Mouse (Mus musculus): ENCODE results near the gene Dgki.

Gene Dgki

DNA sequence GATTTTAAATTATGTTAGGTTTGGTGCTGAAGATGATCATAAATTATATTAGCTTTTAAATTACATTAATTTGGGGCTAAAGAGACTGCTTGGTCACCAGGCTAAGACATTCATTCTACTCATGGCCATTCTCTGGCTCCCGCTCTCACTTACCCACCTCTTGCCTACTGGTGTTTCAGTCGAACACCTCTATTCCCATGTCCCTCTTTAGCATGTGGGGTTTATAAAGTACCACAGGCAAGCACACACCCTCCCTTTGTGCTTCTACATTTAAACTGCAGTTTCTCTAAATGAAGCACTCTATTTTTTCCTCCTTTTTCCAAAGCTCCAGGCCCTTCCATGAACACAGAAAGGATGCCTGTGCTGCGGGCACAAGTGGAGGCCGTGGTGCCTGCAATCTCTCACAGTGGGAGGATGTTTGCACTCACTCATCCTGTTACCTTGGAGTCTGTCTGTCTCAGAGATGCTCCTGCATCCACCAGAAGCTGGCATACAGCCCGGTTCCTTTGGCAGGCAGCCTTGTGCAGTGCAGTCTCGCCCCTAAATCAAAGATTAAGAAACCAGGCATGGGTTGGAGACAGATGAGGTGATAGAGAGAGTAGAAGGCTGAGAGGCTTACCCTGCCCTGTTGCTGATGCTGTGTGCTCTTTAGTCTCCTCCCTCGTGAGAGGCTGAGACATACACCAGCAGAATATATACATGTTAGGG is 449.4 kb downstream of the Dgki start:
- DNase-seq (ENCODE audit: low spot score), result no peak

DNA sequence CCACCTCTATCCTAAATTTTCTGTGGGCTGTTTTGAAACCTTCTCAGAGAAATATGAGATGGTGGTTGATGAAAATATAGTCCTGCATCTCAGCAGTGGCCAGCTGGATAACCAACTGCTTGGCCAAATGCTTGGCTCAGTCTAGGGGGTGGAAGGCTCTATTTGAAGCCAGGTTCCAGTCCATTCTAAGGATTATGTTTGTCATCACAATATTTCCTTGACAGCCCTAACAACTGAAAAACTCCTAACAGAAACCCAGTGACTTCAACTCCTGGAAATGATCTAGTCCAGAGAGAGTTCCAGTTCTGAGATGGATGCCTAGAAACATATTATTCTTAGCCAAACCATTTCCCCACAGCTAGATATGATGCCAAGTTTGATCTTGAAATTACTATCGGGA is 454.7 kb downstream of the Dgki start:
- DNase-seq (ENCODE audit: low spot score), result no peak

DNA sequence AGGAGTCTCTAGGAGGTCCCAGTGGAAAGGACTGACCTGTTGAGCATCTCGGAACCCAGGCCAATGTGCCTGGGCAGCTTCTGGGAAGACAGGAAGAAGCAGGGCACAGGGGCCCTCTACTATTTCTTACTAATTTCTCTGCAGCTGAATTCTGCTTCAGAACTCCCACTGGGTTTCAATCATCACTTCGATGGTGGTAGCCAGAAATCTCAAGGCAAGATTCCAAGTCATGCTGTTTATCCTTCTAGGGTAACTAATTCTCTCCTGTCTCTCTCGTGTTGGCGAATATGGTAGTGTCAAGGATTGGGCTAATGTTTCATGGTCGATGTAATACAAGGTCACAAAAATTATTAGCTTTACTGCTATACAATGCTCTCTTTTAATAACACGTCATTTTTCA is 455.7 kb downstream of the Dgki start:
- no peak for DNase-seq (ENCODE audit: low spot score)

DNA sequence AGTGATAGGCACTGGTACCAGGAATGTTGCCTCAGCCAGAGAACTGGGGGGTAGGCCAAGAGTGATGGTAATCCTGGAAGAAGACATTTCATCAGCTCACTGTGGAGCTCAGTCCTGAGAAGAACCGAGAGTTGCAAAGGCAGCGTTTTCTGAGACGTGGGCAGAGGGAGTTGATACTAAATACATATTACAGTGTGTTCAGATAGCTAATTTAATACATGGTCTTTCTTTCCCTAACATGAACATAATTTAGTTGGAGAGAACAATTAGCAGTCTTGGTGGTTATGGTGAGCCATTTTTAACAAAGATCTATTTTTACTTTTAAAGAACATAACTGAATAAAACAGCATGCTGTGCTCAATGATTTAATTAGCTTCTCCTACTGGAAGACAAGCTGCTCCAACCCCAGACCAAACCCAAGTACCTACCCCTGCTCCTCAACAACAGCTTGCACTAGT is 456.9 kb downstream of the Dgki start:
- no peak for DNase-seq (ENCODE audit: low spot score)

DNA sequence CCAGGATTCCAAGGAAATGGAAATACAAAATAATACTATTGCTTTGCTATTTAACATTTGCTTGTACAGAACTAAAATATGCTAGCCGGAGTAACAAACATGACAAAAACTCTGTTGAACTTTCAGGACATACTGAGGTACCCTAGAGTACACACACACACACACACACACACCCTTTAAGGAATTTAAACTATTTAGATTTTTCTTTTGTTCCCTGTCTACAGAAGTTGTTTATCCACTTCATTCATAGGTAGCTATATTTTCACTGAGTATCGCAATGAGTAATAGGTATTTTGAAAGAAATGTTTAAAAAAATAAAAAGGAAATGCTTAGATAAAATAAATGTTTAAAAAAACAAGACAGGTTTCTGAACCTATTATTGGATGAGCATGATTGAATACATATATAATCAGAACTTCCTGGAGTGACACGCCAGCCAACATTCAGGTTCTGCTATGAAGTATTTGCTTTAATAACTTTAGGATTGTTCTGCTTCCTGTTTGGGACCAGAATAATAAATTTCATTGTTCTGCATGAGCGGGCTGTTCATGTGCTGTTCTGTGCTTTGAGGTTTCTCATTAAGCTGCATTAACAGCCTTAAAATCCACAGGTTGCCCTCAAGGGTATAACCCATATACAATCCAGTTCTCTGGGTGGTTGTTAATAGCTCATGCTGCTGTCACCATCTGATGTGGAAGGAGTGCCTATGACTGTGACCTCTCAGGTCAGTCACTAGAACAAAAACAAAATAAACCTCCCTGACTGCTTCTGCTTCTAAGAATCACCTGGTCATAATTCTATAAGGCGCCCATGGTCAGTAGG is 457.7 kb downstream of the Dgki start:
- DNase-seq (ENCODE audit: low spot score), result no peak

DNA sequence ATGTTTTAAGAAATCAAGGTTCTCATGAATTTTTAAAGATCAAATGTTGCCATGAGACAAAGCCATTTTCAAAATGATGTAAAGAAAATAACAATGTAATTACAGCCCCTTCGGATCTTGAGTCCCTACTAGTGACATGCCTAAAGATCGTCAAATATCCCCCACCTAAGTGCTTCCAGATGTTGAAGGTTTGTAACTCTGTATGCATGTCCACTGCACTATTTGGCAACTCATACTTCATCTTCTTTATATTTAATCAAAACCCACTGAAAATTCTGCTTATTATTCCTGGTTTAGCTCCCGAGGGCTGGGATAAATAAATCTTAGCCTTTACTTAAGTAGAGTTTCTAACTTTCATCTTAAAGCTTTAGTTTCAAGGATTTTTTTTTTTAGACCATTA is 458.3 kb downstream of the Dgki start:
- DNase-seq (ENCODE audit: low spot score), result no peak

DNA sequence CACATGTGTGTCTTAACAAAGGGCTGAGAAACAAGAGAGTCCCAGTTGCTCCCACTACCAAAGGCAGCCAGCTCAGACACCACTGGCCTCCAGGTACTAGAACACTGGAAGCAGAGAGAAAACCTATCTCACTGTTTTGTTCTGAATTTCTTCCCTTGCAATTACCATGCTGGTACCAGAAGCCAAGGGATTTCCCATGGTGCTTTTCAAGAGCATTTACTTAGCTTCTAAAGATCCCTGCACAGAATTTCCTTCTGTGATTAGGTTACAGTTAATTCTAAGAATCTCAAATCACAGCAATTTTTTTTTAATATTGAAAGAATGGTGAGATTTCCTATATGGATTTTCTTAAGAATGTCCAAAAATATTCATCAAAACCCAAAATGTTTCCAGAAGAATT is 458.8 kb downstream of the Dgki start:
- DNase-seq (ENCODE audit: low spot score), result no peak

DNA sequence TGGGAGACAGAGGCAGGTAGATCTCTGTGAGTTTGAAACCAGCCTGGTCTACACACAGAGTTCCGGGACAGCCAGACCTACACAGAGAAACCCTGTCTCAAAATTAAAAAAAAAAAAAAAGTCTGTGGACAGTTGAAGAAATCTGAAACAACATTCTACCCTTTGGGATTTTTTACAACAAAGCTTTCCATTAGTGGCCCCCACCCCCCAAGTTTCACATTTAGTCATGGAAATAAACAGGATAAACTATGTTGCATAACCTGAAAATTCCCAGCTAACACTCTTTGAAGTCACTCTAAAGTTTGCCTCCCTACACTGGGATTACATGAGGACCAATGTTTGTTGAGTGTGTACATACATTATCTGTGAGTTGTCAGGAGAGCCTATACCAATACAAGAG is 461.2 kb downstream of the Dgki start:
- DNase-seq (ENCODE audit: low spot score), result no peak

DNA sequence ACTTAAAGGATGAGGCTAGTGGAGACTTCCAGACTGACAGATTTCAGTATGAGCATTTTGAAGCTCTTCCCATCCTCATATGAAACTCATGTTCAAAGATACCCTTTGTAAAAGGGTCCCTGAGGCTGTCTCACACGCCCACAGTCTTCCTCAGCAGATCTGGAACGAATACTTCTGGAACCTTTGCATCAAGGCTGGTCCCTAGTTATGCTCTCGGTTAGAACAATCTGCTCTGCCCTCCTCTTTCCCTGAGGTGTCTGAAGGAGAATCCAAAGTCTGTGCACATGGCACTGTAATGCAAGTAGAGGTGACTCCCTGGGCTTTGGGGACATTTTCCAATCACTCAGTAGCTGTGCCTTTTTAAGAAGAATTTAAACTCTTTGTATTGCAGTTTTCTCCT is 464.6 kb downstream of the Dgki start:
- DNase-seq (ENCODE audit: low spot score), result no peak

DNA sequence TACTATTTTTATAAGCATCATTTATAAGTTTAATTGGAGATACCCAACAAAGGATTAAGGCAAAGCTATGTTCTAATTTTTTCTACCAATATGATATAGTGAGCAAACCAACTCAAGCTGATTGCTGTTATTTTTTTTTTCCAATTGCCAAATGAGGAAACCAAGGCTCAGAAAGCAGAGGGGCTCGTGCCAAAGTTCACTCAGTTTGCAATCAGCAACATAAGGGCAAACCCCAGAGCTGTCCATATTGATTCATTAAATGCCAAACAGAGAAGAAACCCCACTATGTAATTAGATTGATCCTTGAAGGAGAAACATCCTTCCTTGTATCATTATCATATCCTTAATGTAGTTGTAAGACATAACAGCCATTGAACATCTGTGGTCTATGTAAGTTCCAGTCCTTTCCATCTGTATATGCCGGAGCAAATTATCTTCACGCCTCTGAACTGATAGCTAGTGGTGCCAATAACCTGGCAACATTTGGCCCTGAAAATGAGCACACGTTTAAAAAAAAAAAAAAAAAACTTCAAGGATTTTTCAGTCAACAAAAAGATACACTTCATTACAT is 465.2 kb downstream of the Dgki start:
- no peak for DNase-seq (ENCODE audit: low spot score)

DNA sequence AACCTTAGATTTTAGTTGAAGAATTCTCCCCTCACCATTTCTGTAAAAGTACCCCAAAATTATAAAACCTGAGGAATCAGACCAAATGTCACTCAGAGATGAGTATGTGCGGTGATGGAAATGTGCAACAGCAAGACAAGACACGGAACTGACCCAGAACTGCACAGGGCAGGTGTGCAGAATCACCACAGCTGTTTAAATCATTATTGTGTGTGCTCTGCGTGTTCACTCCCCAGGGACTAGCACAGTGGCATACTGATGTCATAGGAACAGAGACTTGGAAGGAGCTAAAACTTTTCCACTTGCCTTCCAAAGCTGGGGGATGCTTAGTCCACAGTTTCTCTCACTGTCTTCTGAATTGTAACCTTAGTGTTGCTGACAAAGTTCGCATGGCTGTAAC is 467.3 kb downstream of the Dgki start:
- no peak for DNase-seq (ENCODE audit: low spot score)

DNA sequence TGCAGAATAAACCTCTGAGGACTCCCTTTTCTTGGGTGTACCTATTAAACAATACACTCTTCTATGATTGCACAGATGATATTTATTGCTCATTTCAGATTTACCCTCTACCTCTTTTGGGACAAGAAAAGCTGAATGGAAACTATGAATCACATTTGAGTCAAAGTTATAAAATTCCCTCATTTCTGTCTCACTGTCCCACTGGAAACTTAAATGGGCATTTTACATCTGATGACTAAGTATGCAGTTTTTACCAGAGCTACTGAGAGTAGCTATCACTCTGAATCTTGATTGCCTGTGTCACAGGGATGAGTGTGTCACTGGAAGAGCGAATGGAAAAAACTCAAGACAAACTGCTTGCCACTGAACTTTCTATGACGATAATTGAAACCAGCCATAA is 467.8 kb downstream of the Dgki start:
- DNase-seq (ENCODE audit: low spot score), result no peak

DNA sequence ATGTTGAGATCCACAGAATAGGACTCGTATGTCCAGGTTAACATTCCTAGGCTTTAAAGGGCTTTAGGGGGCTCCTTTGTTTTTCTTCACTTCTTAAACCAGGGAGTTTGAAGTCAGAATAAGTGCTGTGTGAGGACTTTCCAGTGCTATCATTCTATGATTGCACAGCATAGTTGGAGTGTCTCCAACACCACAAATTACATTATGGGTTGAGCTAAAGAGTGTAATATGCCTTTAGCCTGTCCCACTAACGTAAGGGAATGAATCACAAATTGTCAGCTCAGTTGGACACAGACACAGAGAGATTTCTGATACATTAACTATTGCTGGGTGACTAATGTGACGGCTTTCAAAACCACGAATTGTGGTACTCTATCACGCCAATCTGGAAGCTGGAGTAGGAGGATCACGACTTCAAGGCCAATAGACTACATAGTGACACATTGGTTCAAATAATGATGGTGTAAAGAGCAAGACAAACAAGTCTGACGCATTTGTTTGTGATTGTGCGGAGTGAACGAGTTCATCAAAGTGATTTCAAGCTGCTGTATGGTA is 469.5 kb downstream of the Dgki start:
- no peak for DNase-seq (ENCODE audit: low spot score)

DNA sequence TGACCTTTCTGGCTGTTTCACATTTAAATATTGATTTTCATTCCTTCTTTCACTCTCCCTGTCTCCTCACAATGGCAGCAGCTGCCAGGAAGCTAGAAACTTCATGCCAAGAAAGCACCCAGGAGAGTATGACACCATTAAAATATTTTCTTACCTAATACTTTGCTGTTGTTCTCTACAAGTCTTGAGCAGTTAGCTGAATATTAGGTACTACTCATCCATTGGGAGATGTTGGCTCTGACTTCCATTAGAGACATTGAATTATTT is 480.3 kb downstream of the Dgki start:
- DNase-seq (ENCODE audit: low spot score), result no peak

DNA sequence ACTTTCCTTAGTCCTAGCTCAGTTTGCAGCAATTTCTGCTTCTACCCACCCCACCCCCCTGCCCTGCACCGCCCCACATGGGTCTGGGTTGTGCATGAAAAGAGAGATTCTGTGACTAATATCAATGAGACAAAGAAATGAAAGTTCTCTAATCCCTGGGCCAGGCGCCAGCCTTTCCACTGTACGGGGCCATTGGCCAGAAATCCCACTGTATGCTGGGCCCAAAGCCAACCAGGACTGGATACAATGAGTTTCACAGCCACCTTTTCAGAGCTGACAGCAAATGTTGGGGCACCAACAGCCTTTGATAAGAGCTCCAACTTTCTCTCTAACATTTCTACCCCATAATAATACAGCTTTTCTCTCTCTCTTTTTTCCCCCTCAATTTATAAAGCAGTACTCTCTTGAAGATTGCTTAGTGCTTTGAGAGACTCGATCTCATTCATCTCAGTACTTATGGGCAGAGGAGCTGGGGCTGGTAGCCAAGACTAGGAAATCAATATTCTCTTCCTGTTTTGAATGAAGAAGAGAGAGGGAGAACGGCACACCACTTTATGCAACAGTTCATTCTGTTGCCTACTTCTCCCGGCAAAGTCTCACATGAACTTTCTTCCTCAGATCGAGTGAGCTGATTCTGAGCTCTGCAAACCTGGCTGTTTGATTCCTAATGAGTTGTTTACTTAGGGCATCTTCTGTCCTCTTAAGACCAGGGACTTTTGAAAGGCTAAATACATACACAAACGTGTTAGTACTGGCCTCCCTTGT is 480.8 kb downstream of the Dgki start:
- DNase-seq (ENCODE audit: low spot score), result no peak

DNA sequence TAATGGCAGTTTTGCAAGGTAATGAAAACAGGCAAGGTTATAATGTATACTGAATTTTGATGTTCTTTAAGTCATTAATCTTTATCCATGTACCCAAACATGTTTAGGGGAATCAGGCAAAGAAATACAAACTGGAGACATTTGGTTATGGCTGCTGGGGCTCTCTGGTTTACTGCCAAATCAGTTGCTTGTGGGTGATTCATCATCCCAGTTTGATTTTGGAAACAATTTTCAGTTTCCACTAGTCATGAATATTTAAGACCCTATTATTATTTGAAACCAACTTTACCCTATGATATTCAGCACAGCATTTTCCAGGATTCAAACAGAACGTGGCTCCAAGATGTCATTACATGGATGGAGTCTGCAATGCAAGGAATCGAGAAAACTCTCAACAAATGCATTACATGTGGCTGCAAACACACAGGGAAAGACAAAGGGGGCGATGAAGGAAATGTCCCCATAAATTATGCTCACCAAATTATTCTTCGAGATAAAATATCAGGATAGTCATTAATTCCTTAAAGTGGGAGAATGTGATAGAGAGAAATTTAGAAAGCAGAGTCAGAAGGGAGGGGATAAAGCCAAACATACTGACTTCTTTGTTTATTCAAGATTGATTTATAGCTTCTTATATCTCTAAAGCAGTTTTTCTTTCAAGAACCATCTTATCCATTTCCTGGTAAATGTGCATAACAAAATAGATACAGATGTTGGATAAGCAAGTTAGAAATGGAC is 481.5 kb downstream of the Dgki start:
- DNase-seq (ENCODE audit: low spot score), result no peak

DNA sequence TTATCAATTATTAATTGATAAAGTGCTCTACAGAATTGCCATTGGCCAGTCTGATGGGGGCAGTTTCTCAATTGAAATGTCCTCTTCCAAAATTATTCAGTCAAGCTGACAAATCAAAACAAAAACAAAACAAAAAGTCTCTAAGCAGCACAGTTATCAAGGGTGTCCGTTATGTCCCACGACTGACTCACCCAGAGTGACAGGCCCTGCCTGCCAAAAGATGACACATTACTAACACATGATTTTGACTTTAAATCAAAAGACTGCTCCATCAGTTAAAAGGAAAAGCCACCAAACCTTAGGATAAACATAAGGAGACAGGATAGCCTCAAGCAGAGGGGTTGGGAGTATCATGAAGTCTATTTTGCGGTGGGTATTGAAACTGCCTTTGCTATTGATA is 483.3 kb downstream of the Dgki start:
- DNase-seq (ENCODE audit: low spot score), result no peak

DNA sequence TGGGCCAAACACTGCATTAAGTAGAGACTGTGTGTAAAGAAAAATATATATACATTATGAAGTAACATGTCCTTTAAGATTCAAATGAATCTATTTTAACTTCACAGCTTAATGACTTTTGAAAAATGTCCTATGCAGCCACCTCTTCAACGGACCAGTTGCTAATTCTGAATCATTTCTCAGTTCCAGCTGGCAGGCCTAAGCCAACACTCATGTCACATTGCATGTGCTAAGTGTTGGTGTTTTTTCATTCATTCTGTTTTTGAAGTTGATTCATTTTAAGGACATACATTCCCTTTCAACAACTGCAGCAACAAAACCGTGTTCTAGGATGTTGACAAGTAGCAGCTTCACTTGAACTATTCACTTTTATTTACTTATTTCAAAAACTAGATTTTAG is 484.0 kb downstream of the Dgki start:
- DNase-seq (ENCODE audit: low spot score), result no peak

DNA sequence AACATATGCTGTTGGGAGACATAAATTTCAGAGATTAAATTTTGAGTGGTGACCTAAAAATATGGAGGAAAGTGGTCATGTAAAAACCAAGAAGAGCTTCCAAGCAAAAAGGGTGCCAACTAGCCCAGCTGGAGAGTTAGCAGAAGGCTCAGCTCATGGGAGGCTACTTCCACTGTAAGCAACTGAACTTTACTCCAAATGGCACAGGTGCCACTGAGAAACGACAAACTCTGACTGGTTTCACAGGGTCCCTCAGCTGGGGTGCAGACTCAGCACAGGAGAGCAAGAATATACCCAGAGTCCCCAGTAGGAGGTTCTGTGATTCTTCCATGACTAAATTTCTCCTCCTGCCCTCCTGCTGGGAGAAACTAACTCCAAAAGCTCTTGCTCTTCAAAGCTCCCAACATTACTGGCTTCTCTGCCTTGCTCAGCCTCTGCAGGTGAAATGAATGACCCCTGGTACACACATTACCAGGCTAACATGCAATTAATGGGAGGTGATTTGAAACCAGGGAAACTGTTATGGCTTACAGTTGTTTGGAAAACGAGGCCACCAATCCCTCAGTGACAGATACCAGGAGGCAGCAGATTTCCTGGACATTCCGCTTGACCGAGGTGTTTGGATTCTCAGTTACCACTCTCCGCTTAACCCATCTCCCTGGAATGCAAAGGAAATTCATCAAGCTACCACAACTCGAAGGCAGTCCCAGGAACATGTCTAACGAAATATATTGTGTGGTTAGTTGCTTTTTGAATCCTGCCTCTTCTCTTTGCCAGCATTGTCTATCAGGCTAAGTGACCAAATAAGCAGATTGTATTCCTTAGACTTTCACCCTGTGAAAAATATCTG is 487.1 kb downstream of the Dgki start:
- DNase-seq (ENCODE audit: low spot score), result no peak

DNA sequence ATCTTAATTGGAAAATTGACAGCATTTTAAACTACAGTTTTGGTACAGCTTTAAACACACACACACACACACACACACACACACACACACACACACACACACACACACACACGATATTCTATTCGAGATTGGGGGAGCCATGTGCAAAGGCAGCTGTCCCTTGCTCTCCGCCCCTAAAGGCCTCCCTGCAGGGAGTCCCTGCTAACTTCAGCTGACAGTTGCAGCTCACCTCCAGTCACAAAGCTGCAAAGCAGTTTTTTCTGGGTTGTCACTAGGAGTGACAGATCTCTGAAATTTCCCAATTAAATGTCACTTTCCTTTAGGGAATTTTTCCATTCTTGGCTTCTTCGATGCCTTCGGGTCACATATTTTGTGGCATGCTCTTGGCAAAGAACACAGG is 489.5 kb downstream of the Dgki start:
- no peak for DNase-seq (ENCODE audit: low spot score)

DNA sequence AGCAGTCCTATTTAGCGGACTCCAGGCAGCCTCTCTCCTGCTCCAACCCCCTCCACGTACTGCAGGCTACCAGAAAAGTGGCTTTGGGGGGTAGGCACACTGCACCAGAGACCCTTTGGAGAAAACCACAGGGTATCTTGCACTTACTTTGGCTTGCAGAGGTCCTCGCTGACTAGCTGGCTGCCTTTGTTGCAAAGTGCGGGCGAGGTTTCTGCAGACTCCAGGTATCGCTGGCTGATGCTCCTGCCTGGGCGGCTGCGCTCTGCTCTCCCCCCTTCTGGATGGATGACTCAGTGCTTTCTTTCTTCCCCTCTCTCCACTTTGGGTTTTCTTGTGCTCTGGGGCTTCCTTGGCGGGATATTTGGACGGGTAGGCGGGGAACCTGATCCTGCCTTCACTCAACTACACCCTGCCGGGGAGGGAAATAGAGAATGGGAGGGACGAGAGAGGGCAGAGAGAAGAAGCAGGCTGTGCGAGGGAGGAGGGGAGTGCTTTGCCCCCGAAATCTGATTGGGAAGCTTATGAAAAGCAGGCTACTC is 490.2 kb downstream of the Dgki start, which contains the start of gene Ptn:
Gene Ptn (minus strand): TSS at position 474 of the 539 bp plus-strand sequence.
- no peak for DNase-seq (ENCODE audit: low spot score)

All from spleen, adult 12 weeks (tissue).